Mouse (Mus musculus) large intestine, adult 2 months (tissue): ENCODE data around the gene Hsd11b1. TPM values are rescaled to one million over a fixed set of nuclear protein-coding genes. Genes with fewer than 3 reads are reported as not detected.

Experiments
- DNase-seq: peaks from one replicate; pipeline ENCODE4 v3.0.0-alpha.2; 2012; ENCODE audit warnings: low read depth, low spot score
- WGBS: fragments of 180-500 bp; shearing (Covaris S2); methylation state at CpG from one replicate; pipeline ENCODE4 v1.1.7; 2018; 5-methylcytosine and 5-hydroxymethylcytosine counted together
- polyA plus RNA-seq: library from polyadenylated mRNA; depleted of rRNA; stranded (reverse); fragments of >200 nt; gene quantifications from 2 replicates; pipeline ENCODE4 v1.2.3, GENCODE M21; 2012

The Hsd11b1 gene
- polyA plus RNA-seq, 1 experiment, result 10.5 TPM

GRCm38 (mm10) chr1:193214053-193214452 is 49.8 kb downstream of the Hsd11b1 start:
- no peak for DNase-seq
- 67% methylated on average over 5 of the region's 5 CpGs for WGBS

- 63% methylated on average over 5 of the region's 5 CpGs for WGBS
- DNase-seq, result no peak
Measured at GRCm38 (mm10) chr1:193211371-193211770, 52.5 kb downstream of the Hsd11b1 start.

GRCm38 (mm10) chr1:193208178-193208577 is 55.7 kb downstream of the Hsd11b1 start:
- no peak for DNase-seq
- WGBS, result 40% methylated on average over 2 of the region's 2 CpGs

GRCm38 (mm10) chr1:193207503-193207902 is 56.4 kb downstream of the Hsd11b1 start, which contains the start of gene Lamb3:
Gene Lamb3 (plus strand): TSS chr1:193207699.
- no peak for DNase-seq
- WGBS, result 79% methylated on average over 3 of the region's 3 CpGs

GRCm38 (mm10) chr1:193205431-193205830 is 58.4 kb downstream of the Hsd11b1 start:
- WGBS, result 68% methylated on average over 2 of the region's 2 CpGs
- no peak for DNase-seq

- 72% methylated on average over 2 of the region's 2 CpGs for WGBS
- DNase-seq, result no peak
Measured at GRCm38 (mm10) chr1:193203821-193204220, 60.1 kb downstream of the Hsd11b1 start.

- 60% methylated on average over 5 of the region's 5 CpGs for WGBS
- no peak for DNase-seq
Measured at GRCm38 (mm10) chr1:193201383-193201778, 62.5 kb downstream of the Hsd11b1 start, which contains the start of gene Traf3ip3. Gene Traf3ip3 (minus strand): TSS chr1:193201703.

GRCm38 (mm10) chr1:193200640-193201382 is 63.1 kb downstream of the Hsd11b1 start:
- WGBS, result 76% methylated on average over 8 of the region's 8 CpGs
- no peak for DNase-seq

- WGBS, result 95% methylated on average over 2 of the region's 2 CpGs
- DNase-seq, result no peak
Measured at GRCm38 (mm10) chr1:193198312-193198711, 65.6 kb downstream of the Hsd11b1 start.

GRCm38 (mm10) chr1:193197494-193198205 is 66.2 kb downstream of the Hsd11b1 start:
- 85% methylated on average over 18 of the region's 18 CpGs for WGBS
- no peak for DNase-seq

- WGBS, result 75% methylated on average over 3 of the region's 3 CpGs
- DNase-seq, result no peak
Measured at GRCm38 (mm10) chr1:193195169-193195810, 68.6 kb downstream of the Hsd11b1 start.

- WGBS, result 78% methylated on average over 3 of the region's 3 CpGs
Measured at GRCm38 (mm10) chr1:193194416-193195140, 69.3 kb downstream of the Hsd11b1 start.

GRCm38 (mm10) chr1:193191675-193192283 is 72.1 kb downstream of the Hsd11b1 start:
- no peak for DNase-seq
- WGBS, result 77% methylated on average over 7 of the region's 7 CpGs

More at GRCm38 (mm10) chr1:193194416-193195140, 69.3 kb downstream of the Hsd11b1 start:
- DNase-seq, result no peak

GRCm38 (mm10) chr1:193189771-193190170 is 74.1 kb downstream of the Hsd11b1 start:
- no peak for DNase-seq
- WGBS, result 23% methylated on average over 3 of the region's 3 CpGs

GRCm38 (mm10) chr1:193189151-193189621 is 74.7 kb downstream of the Hsd11b1 start:
- DNase-seq, result no peak

GRCm38 (mm10) chr1:193188257-193188656 is 75.6 kb downstream of the Hsd11b1 start:
- no peak for DNase-seq
- 37% methylated on average over 6 of the region's 6 CpGs for WGBS

More at GRCm38 (mm10) chr1:193189151-193189621, 74.7 kb downstream of the Hsd11b1 start:
- 9% methylated on average over 9 of the region's 9 CpGs for WGBS

- no peak for DNase-seq
- 23% methylated on average over 3 of the region's 3 CpGs for WGBS
Measured at GRCm38 (mm10) chr1:193181104-193181503, 82.8 kb downstream of the Hsd11b1 start.

- DNase-seq, result no peak
- WGBS, result 42% methylated on average over 13 of the region's 13 CpGs
Measured at GRCm38 (mm10) chr1:193174143-193174733, 89.6 kb downstream of the Hsd11b1 start.

- DNase-seq, result no peak
- 5% methylated on average over 9 of the region's 9 CpGs for WGBS
Measured at GRCm38 (mm10) chr1:193173810-193174129, 90.1 kb downstream of the Hsd11b1 start.
